Mouse (Mus musculus) 416B (cell line): ENCODE measurements at regions not wholly inside any gene's neighbourhood (a gene's known extent, or its start where the extent isn't known, plus 50 kb on each side); places are given as distances from the start of the nearest gene placed in this dataset.

Experiments
- DNase-seq: peaks from one replicate; pipeline ENCODE4 v3.0.0; 2011; ENCODE audit warnings: low read depth

GRCm38 (mm10) chr8:24284966-24285365, 440.7 kb downstream of the Adam3 start:
- no peak for DNase-seq

DNA sequence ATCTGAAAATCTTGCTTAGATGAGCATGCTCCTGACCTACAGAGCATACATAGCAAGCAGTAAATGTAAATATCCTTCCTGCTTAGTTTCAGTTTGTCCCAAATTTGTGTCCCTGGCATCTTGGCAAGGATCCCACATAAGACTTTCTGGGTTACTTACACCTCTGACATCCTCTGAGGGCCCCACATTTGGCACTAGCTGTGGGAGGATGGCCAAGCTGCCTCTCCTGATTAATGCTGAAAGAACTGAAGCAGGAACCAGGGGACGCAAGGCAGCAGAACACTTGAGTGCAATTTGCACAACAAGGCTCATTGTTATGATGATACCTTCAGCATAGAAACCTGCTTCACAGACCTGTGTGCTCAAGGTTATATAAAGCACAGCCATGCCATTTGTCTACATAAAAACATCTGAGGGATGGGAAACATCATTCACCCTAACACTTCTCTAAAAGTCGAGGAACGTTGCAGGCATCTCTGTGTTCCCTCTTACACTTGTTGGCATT, 441.7 kb downstream of the Adam3 start:
- DNase-seq: no peak

DNA sequence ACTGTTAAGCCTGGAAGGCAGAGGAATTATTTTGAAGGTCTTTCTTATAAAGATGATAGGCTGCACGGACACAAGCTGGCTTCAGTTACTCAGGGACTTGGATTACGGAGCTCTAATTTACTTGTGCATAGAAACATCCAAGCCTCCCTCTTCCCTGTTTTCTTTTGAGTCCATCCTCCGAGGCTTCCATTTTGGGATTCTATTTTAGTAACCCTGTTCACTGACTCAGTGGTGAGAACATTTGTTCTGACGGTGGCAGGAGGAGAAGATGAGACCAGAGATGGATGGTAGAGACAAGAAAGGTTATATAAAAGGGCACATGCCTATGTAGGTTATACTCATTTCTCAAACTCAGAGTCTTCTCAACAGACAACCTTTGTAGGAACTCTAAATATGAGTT, 445.4 kb downstream of the Adam3 start:
- DNase-seq: no peak

- DNase-seq: no peak
Measured at GRCm38 (mm10) chr8:24278391-24278790, 447.3 kb downstream of the Adam3 start.

DNA sequence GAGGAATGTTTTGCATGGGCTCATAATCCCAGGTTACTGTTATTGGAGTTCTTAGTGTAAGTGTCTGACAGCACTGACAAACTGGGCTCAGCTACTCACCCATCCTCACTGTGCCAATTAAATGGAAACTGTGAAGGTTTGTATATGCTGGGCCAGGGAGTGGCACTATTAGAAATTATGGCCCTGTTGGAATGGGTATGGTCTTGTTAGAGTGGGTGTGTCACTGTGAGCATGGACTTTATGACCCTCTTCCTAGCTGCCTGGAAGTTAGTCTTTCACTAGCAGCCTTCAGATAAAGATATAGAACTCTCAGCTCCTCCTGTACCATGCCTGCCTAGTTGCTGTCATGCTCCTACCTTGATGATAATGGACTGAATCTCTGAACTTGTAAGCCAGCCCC, 464.3 kb downstream of the Adam3 start:
- no peak for DNase-seq

DNA sequence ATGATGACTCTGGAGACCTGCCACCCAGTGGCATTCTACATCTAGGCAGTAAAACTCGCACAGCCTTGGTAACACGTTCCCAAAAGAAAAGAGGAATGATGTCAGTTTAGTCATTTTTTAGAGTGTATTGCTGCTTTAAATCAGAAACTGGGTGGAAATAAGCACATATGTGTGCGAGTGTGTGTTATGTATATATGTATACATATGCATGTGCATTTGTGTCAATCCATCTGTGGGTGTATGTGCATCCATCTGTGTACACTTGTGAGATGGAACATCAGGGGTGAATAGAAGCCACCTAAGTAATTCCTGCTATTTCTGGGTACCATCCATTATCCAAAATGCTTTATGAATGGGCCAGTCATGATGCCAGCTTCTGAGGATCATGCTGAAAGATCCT, 467.0 kb downstream of the Adam3 start:
- DNase-seq: no peak

DNA sequence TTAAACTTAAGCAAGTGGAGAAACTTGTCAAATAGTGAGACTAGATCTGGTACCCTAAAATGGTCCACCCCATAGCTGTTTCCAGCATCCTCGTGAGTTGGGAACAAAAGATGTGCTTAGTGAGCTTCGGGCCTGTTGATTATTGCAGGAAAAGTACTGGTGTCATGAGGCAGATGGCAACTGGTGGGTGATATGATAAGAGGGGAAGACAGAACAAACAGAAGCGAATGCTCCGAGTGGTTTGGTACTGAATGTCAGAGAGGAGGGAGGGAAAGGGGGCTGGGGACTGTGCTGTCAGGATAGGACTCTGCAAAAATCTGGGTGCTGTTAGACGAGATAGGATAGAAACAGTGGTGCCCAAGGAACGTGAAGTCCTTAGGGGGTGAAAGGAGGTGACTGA, 483.4 kb downstream of the Adam3 start:
- no peak for DNase-seq

GRCm38 (mm10) chr8:24240211-24240983, 485.3 kb downstream of the Adam3 start:
- peak; percentile 13 for DNase-seq

GRCm38 (mm10) chr8:24234981-24235380, 490.7 kb downstream of the Adam3 start:
- no peak for DNase-seq

- DNase-seq: no peak
Measured at GRCm38 (mm10) chr8:24228148-24228547, 497.5 kb downstream of the Adam3 start.

- DNase-seq: no peak
Measured at GRCm38 (mm10) chr8:24227331-24228072, 498.1 kb downstream of the Adam3 start.

DNA sequence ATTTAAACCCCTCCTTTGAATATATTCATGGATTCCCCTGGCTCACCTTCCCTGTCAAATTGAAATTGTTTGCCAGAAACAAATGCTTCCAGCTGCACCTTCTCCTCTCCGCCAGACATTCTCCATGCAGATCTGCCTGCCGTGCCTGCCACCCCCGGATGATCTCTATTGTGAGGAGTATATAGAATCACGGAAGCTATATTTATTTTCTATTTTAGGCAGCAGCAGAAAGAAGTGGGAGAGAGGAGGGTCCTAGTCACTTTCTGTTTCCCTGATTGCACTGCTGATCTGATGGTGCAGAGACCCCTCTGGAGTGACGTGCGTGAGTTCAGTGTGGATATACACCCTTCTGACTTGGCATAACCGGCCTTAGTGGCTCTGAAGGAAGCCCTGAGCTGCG, 505.4 kb downstream of the Adam3 start:
- DNase-seq: no peak

GRCm38 (mm10) chr8:24216655-24217054, 509.0 kb downstream of the Adam3 start:
- DNase-seq: no peak

DNA sequence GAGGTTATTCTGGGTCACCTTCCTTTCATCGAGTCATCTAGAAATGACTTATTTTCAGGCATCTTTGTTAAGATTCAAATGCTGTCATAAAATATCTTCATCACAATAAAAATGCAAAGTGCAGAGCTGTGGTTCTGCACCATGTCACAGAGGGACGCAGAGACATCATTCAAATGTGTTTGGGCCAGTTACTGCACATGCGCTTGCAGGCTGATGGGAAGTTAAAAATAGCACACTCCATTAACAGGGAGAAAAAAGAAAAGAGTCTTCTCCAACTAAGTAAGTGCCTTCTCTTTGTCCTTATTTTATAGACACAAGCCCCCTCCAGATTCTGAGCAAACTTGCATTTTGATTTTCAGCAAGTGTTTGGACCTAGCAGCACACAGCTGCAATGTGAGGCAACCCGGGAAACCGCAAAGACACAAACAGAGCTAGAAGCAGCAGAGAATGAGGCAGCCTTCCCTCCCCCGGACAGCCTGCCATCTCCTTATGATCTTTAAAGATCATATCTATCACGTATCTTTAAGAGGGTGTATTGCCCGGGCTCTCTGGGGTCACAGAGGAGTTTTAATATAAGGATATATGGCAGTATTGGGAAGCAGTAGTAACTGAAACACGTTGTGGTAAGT, 510.0 kb downstream of the Adam3 start:
- no peak for DNase-seq

DNA sequence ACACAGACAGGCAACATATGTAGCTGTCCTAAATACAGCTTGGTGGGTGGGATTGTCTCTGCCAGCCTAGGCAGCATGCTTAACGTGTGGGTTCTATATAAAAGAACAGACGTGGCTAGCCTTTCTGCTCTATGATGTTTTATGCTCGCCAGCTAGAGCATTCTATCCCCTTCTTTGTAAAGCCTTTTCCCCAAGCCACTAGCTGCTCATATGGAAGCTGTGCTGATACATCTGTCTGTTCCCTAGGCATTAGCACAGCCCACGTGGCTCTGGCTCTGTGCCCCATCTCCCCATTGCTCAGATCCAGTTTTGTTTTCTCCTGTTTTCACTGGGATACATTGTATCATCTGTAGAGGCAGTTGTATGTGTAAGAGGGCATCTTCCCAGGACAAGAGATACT, 511.3 kb downstream of the Adam3 start:
- no peak for DNase-seq

DNA sequence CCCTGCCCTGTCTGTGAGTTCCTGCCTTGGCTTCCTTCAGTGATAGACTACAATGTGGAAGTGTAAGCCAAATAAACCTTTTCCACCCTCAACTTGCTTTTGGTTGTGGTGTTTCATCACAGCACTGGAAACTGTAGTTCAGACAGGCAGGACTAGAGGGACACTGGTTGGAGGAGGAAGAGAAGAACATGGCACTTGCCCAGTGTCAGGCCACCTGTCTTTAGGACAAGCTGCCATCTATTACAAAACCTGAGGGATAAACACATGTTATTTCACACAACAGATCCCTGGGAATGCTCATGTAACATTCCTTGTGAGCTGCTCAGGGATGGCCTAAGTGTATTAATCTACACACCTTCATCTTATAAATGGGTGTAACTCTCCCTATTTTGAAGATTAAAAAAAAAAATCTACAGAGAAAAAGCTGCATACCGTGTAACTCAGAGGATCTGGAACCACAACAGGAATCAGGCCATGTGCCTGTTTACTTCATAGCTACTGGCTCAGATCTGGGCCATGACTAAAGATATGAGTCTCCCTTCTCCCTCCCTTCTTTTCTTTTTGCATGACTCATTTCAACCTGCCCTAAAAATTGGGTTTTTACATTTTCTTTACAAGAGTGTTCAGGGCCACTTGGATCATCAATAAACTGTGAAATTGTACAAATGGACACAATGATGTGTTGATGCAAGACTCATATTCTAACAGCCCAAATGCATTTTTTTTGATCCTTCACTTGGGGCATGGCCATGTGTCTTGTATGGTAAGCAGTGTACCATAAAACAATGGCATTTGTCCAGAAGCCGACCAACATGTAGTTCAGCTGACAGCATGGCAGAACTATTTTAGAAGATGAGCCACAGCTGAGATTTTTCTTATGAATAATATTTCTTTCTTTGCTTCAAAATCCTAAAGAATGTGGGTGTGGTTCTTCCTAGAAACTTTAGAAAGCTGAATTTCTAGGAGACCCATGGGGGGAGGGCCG, 513.1 kb downstream of the Adam3 start:
- no peak for DNase-seq

DNA sequence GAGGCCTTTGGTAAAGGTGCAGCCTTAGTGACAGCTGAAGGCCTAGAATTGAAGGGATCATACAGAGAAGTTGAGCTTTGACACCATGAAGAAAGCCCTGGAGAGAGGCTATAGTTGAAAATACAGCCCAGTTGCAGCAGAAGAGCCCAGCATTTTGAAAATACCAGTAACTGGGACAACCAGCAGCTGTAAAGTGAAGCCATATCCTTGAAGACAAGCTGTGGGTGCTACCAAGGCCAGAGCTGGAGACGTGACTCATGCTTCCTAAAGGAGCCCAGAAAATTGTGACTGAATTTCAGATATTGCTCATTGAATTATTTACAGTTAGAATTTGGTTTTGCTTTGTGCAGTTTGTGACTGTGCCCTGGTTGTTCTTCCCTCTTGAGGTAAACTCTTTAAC, 514.6 kb downstream of the Adam3 start:
- no peak for DNase-seq
